Mouse (Mus musculus) megakaryocyte, embryonic 14.5 days (primary cell): ENCODE data around the gene Abca3.

Experiments used
- FLI1 ChIP-seq: IDR thresholded peaks from 2 replicates; pipeline ENCODE4 v1.6.1; 2012; ENCODE audit warnings: low read length, inconsistent platforms, mixed read lengths
- GATA1 ChIP-seq: IDR thresholded peaks from 3 replicates; pipeline ENCODE4 v1.6.1; 2012; ENCODE audit warnings: mixed read lengths, low read length, inconsistent platforms, borderline replicate concordance

GRCm38 (mm10) chr17:24375886-24376285 lies 24.1 kb downstream of the Abca3 start:
- TF ChIP-seq GATA1 (no peak), FLI1 (no peak)
